Mouse (Mus musculus) MEL (cell line): ENCODE measurements at regions not wholly inside any gene's neighbourhood (a gene's known extent, or its start where the extent isn't known, plus 50 kb on each side); places are given as distances from the start of the nearest gene placed in this dataset.

Experiments
- DNase-seq: peaks from one replicate; pipeline ENCODE4 v3.0.0; 2011; ENCODE audit warnings: low read depth, low spot score
- H3K27ac ChIP-seq: 2 replicates; pipeline ENCODE4 v1.5.1; 2012; ENCODE audit warnings: low read depth, mild to moderate bottlenecking, control low read depth, low read length, moderate library complexity; ENCODE audit not compliant: control insufficient read depth
- H3K27me3 ChIP-seq, 2 experiments: fragments of 150-350 bp in 1 of 2; sonication (generic) in 1 of 2; 2 replicates each; pipeline ENCODE4 v1.6.1; 2012; ENCODE audit warnings: low read length in 2 of 2, mild to moderate bottlenecking in 2 of 2, improper control_type of control experiment in 1 of 2, moderate library complexity in 1 of 2; ENCODE audit not compliant: insufficient read depth in 2 of 2, control insufficient read depth in 1 of 2
- H3K36me3 ChIP-seq, 2 experiments: 2 replicates each; pipeline ENCODE4 v1.6.1; 2012 to 2014; ENCODE audit warnings: low read length in 2 of 2, improper control_type of control experiment in 1 of 2, inconsistent platforms in 1 of 2, mild to moderate bottlenecking in 1 of 2; ENCODE audit not compliant: insufficient read depth in 2 of 2, control insufficient read depth in 1 of 2
- H3K4me1 ChIP-seq, 2 experiments: fragments of 150-350 bp in 1 of 2; sonication (generic) in 1 of 2; 2 replicates each; pipeline ENCODE4 v1.6.1; 2012; ENCODE audit warnings: low read length in 2 of 2, improper control_type of control experiment in 1 of 2, mild to moderate bottlenecking in 1 of 2; ENCODE audit not compliant: insufficient read depth in 2 of 2, control insufficient read depth in 1 of 2
- H3K4me3 ChIP-seq, 2 experiments: fragments of 150-350 bp in 1 of 2; sonication (generic) in 1 of 2; 2 replicates each; pipeline ENCODE4 v1.5.1; 2012; ENCODE audit warnings: low read depth in 2 of 2, low read length in 2 of 2, mild to moderate bottlenecking in 2 of 2, moderate library complexity in 2 of 2, control low read depth in 1 of 2, improper control_type of control experiment in 1 of 2; ENCODE audit not compliant: control insufficient read depth in 1 of 2, insufficient read depth in 1 of 2
- H3K79me2 ChIP-seq: 2 replicates; pipeline ENCODE4 v1.6.1; 2012; ENCODE audit warnings: mild to moderate bottlenecking, low read length, moderate library complexity; ENCODE audit not compliant: control insufficient read depth, poor library complexity, insufficient read depth
- H3K9ac ChIP-seq: 2 replicates; pipeline ENCODE4 v1.6.1; 2012; ENCODE audit warnings: low read depth, mild to moderate bottlenecking, control low read depth, low read length, moderate library complexity; ENCODE audit not compliant: control insufficient read depth, poor library complexity, severe bottlenecking
- H3K9me3 ChIP-seq: fragments of 150-350 bp; sonication (generic); replicated peaks from 2 replicates; pipeline ENCODE4 v1.6.1; 2012; ENCODE audit warnings: mild to moderate bottlenecking, low read length, improper control_type of control experiment, moderate library complexity; ENCODE audit not compliant: insufficient read depth
- CTCF ChIP-seq, 3 experiments: IDR thresholded peaks in 2 of 3; conservative IDR thresholded peaks in 1 of 3; 2 replicates each; pipeline ENCODE4 v1.5.1; 2011 to 2012; ENCODE audit warnings: low read length in 3 of 3, low read depth in 2 of 3, mild to moderate bottlenecking in 2 of 3, improper control_type of control experiment in 1 of 3, inconsistent platforms in 1 of 3, mixed read lengths in 1 of 3, moderate library complexity in 1 of 3; ENCODE audit not compliant: control insufficient read depth in 1 of 3, insufficient read depth in 1 of 3, poor library complexity in 1 of 3, severe bottlenecking in 1 of 3
- ELF1 ChIP-seq: IDR thresholded peaks from 2 replicates; pipeline ENCODE4 v1.6.1; 2014; ENCODE audit warnings: low read depth, mild to moderate bottlenecking, inconsistent platforms, low read length, improper control_type of control experiment, moderate library complexity
- EP300 ChIP-seq, 2 experiments: IDR thresholded peaks; 2 replicates each; pipeline ENCODE4 v1.6.1; 2011; ENCODE audit warnings: improper control_type of control experiment in 2 of 2, low read length in 2 of 2, low read depth in 1 of 2, mild to moderate bottlenecking in 1 of 2
- GABPA ChIP-seq: IDR thresholded peaks from 2 replicates; pipeline ENCODE4 v1.6.1; 2012; ENCODE audit warnings: low read depth, mild to moderate bottlenecking, inconsistent platforms, low read length, improper control_type of control experiment, moderate library complexity
- MAFK ChIP-seq: IDR thresholded peaks from 2 replicates; pipeline ENCODE4 v1.6.1; 2011; ENCODE audit warnings: low read depth, mild to moderate bottlenecking, low read length, improper control_type of control experiment, borderline replicate concordance
- MAX ChIP-seq: IDR thresholded peaks from 2 replicates; pipeline ENCODE4 v1.6.1; 2011; ENCODE audit warnings: low read length, improper control_type of control experiment
- MAZ ChIP-seq: IDR thresholded peaks from 2 replicates; pipeline ENCODE4 v1.6.1; 2012; ENCODE audit warnings: low read depth, mild to moderate bottlenecking, inconsistent platforms, low read length, improper control_type of control experiment
- NRF1 ChIP-seq: IDR thresholded peaks from 2 replicates; pipeline ENCODE4 v1.6.1; 2014; ENCODE audit warnings: low read depth, mild to moderate bottlenecking, inconsistent platforms, low read length, improper control_type of control experiment, moderate library complexity; ENCODE audit not compliant: poor library complexity, insufficient read depth, severe bottlenecking
- POLR2A ChIP-seq, 2 experiments: IDR thresholded peaks; 2 replicates each; pipeline ENCODE4 v1.6.1; 2011 to 2012; ENCODE audit warnings: low read length in 2 of 2, mild to moderate bottlenecking in 2 of 2, control low read depth in 1 of 2, improper control_type of control experiment in 1 of 2, low read depth in 1 of 2, moderate library complexity in 1 of 2; ENCODE audit not compliant: control insufficient read depth in 1 of 2, insufficient read depth in 1 of 2, poor library complexity in 1 of 2
- POLR2AphosphoS5 ChIP-seq: IDR thresholded peaks from 2 replicates; pipeline ENCODE4 v1.6.1; 2012; ENCODE audit warnings: low read depth, borderline replicate concordance, mild to moderate bottlenecking, inconsistent platforms, low read length, moderate library complexity, mixed read lengths
- RAD21 ChIP-seq: IDR thresholded peaks from 2 replicates; pipeline ENCODE4 v1.6.1; 2011; ENCODE audit warnings: mild to moderate bottlenecking, low read depth, low read length, improper control_type of control experiment
- RCOR1 ChIP-seq: IDR thresholded peaks from 2 replicates; pipeline ENCODE4 v1.6.1; 2012; ENCODE audit warnings: low read depth, mild to moderate bottlenecking, inconsistent platforms, low read length, improper control_type of control experiment
- SIN3A ChIP-seq: IDR thresholded peaks from 2 replicates; pipeline ENCODE4 v1.6.1; 2012; ENCODE audit warnings: low read length, improper control_type of control experiment, inconsistent platforms
- SMC3 ChIP-seq: IDR thresholded peaks from 2 replicates; pipeline ENCODE4 v1.6.1; 2011; ENCODE audit warnings: low read depth, low read length, improper control_type of control experiment
- TAL1 ChIP-seq: IDR thresholded peaks from 2 replicates; pipeline ENCODE4 v1.6.1; 2012; ENCODE audit warnings: mild to moderate bottlenecking, inconsistent platforms, low read length, moderate library complexity, mixed read lengths
- TCF12 ChIP-seq: IDR thresholded peaks from 2 replicates; pipeline ENCODE4 v1.6.1; 2014; ENCODE audit warnings: low read depth, mild to moderate bottlenecking, inconsistent platforms, low read length, improper control_type of control experiment, moderate library complexity
- USF1 ChIP-seq: IDR thresholded peaks from 2 replicates; pipeline ENCODE4 v1.6.1; 2014; ENCODE audit warnings: low read depth, mild to moderate bottlenecking, inconsistent platforms, low read length, improper control_type of control experiment, moderate library complexity
- USF2 ChIP-seq, 2 experiments: IDR thresholded peaks; 2 replicates each; pipeline ENCODE4 v1.6.1; 2011 to 2012; ENCODE audit warnings: improper control_type of control experiment in 2 of 2, low read length in 2 of 2, borderline replicate concordance in 1 of 2, inconsistent platforms in 1 of 2, low read depth in 1 of 2, mild to moderate bottlenecking in 1 of 2; ENCODE audit not compliant: insufficient read depth in 1 of 2
- ZC3H11A ChIP-seq: IDR thresholded peaks from 2 replicates; pipeline ENCODE4 v1.6.1; 2012; ENCODE audit warnings: low read depth, mild to moderate bottlenecking, inconsistent platforms, low read length, improper control_type of control experiment
- ZKSCAN1 ChIP-seq: IDR thresholded peaks from 2 replicates; pipeline ENCODE4 v1.6.1; 2012; ENCODE audit warnings: low read depth, mild to moderate bottlenecking, inconsistent platforms, low read length, improper control_type of control experiment, moderate library complexity
- ZMIZ1 ChIP-seq: IDR thresholded peaks from 2 replicates; pipeline ENCODE4 v1.6.1; 2012; ENCODE audit warnings: low read depth, mild to moderate bottlenecking, inconsistent platforms, low read length, improper control_type of control experiment, moderate library complexity
- ZNF384 ChIP-seq: IDR thresholded peaks from 2 replicates; pipeline ENCODE4 v1.6.1; 2012; ENCODE audit warnings: low read depth, mild to moderate bottlenecking, inconsistent platforms, low read length, improper control_type of control experiment

DNA sequence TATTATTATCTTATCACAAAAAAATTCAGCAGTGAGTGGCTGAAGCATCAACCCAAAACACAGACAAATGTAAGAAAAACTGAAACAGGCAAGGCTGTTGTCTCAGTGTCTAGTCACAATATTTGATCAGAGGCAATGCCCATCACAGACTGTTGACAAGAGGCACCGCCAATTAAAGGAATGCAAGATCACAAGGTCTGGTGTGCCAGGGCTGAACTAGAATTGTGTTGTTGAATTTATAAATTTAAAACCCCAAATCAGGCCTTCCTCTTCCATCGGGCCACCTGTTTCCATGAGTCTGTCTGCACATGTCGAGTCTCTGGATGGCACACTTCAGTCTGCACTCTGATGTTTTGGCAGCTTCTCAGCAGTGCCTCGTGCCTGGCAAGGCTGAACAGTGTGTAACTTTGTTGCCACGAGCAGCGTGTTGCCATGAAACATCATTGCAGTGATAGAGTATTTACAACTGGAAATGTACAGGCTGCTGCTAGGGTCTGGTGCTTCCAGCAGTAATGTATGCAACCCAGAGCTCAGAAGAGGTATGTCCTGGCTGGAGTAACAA, 91.9 kb downstream of the Gm10604 start:
- Histone ChIP-seq H3K9ac (no peak overlapping the region), H3K79me2 (no peaks in the 10 kb centered on the region), H3K27ac (no peak overlapping the region), H3K27me3 (peaks cover 0 to 4% of the 10 kb centered on the region in 2 experiments; a peak in 3 of 4 replicates), H3K4me3 (no peak overlapping the region), H3K4me1 (no peaks in the 10 kb centered on the region), H3K36me3 (no peaks in the 10 kb centered on the region), H3K9me3 (no peaks in the 10 kb centered on the region)
- no peak for DNase-seq
- no peak for TF ChIP-seq RAD21
- no peak for TF ChIP-seq SMC3
- no peak for TF ChIP-seq TAL1
- no peak for TF ChIP-seq GABPA
- no peak for TF ChIP-seq RCOR1
- no peak for TF ChIP-seq POLR2AphosphoS5
- TF ChIP-seq USF1, result no peak
- TF ChIP-seq ZNF384, result no peak
- TF ChIP-seq USF2 (IDR thresholded peaks at IDR 0.05; ENCODE audit: borderline replicate concordance in 1 of 2, insufficient read depth in 1 of 2, low read depth in 1 of 2, low read length in 2 of 2), result no peak
- no peak for TF ChIP-seq POLR2A (IDR thresholded peaks at IDR 0.05; ENCODE audit: control insufficient read depth in 1 of 2, insufficient read depth in 1 of 2, low read depth in 1 of 2, low read length in 2 of 2, poor library complexity in 1 of 2)

DNA sequence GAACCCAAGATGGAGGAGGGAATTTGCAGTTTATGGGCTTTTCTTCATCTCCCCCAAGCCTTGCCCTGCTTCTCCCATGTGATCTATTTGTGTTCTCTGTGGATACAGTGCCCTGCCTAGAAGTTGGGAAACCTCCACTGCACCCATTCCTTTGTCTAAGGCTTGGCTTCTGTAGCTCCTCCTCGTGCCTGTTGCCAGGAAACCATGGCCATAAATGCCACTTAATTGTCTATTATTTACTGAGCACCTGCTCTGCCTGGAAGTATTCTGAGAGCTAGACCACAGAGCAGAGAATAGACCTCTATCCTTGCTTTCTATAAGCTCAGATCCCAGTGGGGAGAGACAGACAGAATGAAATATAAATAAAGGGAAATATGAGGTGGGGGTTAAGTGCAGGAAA, 93.7 kb downstream of the Gm10604 start:
- H3K79me2 ChIP-seq, result no peaks in the 10 kb centered on the region
- H3K27me3 ChIP-seq, result peaks cover 0 to 3% of the 10 kb centered on the region in 2 experiments; a peak in 2 of 4 replicates
- no peaks in the 10 kb centered on the region for H3K36me3 ChIP-seq
- no peak overlapping the region for H3K9ac ChIP-seq
- H3K4me3 ChIP-seq, result no peak overlapping the region
- no peak for TF ChIP-seq ZKSCAN1
- no peak for TF ChIP-seq MAX
- TF ChIP-seq POLR2A (IDR thresholded peaks at IDR 0.05; ENCODE audit: control insufficient read depth in 1 of 2, insufficient read depth in 1 of 2, low read depth in 1 of 2, low read length in 2 of 2, poor library complexity in 1 of 2), result no peak
- no peak for TF ChIP-seq EP300 (IDR thresholded peaks at IDR 0.05; ENCODE audit: low read depth in 1 of 2, low read length in 2 of 2)
- TF ChIP-seq MAFK, result no peak
- no peak for TF ChIP-seq ZC3H11A
- no peak for TF ChIP-seq TCF12
- TF ChIP-seq SIN3A, result no peak
- TF ChIP-seq POLR2AphosphoS5, result no peak
- TF ChIP-seq SMC3, result no peak
- no peak for TF ChIP-seq GABPA
- no peak for TF ChIP-seq ZMIZ1
- no peak for TF ChIP-seq NRF1
- TF ChIP-seq USF2 (IDR thresholded peaks at IDR 0.05; ENCODE audit: borderline replicate concordance in 1 of 2, insufficient read depth in 1 of 2, low read depth in 1 of 2, low read length in 2 of 2), result no peak
- TF ChIP-seq ELF1, result no peak
- TF ChIP-seq MAZ, result no peak
- TF ChIP-seq CTCF (IDR thresholded peaks at IDR 0.05 in 2 of 3, conservative IDR thresholded peaks at IDR 0.05 in 1 of 3; ENCODE audit: control insufficient read depth in 1 of 3, insufficient read depth in 1 of 3, low read depth in 2 of 3, low read length in 3 of 3, poor library complexity in 1 of 3, severe bottlenecking in 1 of 3), result no peak
- no peak overlapping the region for H3K27ac ChIP-seq
- DNase-seq, result no peak
- no peaks in the 10 kb centered on the region for H3K9me3 ChIP-seq
- no peaks in the 10 kb centered on the region for H3K4me1 ChIP-seq
